Mouse (Mus musculus) liver, postnatal 0 days (tissue): ENCODE measurements at regions not wholly inside any gene's neighbourhood (a gene's known extent, or its start where the extent isn't known, plus 50 kb on each side); places are given as distances from the start of the nearest gene placed in this dataset.

Experiments used
- ATAC-seq: fragments of 200-750 bp; cut with Nextera tagmentation; 2 replicates; pipeline ENCODE4 v1.8.0; 2017; ENCODE audit warnings: mild to moderate bottlenecking, moderate library complexity
- DNase-seq: peaks from one replicate; pipeline ENCODE4 v3.0.0-alpha.2; 2016
- H3K27ac ChIP-seq: fragments of 300-500 bp; sonication (generic); 2 replicates; pipeline ENCODE4 v1.5.1; 2014; ENCODE audit warnings: antibody characterized with exemption, moderate library complexity, mild to moderate bottlenecking, low read depth
- H3K27me3 ChIP-seq: fragments of 300-500 bp; sonication (generic); 2 replicates; pipeline ENCODE4 v1.6.1; 2014; ENCODE audit warnings: low read length, control low read depth, mixed read lengths; ENCODE audit not compliant: insufficient read depth
- H3K36me3 ChIP-seq: fragments of 300-500 bp; sonication (generic); replicated peaks from 2 replicates; pipeline ENCODE4 v1.6.1; 2014; ENCODE audit warnings: mild to moderate bottlenecking, control low read depth, low read length, moderate library complexity, mixed read lengths; ENCODE audit not compliant: insufficient read depth
- H3K4me1 ChIP-seq: fragments of 300-500 bp; sonication (generic); 2 replicates; pipeline ENCODE4 v1.6.1; 2014; ENCODE audit warnings: antibody characterized with exemption, mild to moderate bottlenecking, control low read depth; ENCODE audit not compliant: insufficient read depth
- H3K4me2 ChIP-seq: fragments of 300-500 bp; sonication (generic); 2 replicates; pipeline ENCODE4 v1.6.1; 2014; ENCODE audit warnings: low read depth, mild to moderate bottlenecking, low read length, moderate library complexity, mixed read lengths
- H3K4me3 ChIP-seq: fragments of 300-500 bp; sonication (generic); 2 replicates; pipeline ENCODE4 v1.5.1; 2014; ENCODE audit warnings: low read depth, low read length
- H3K9ac ChIP-seq: fragments of 300-500 bp; sonication (generic); replicated peaks from 2 replicates; pipeline ENCODE4 v1.6.1; 2014; ENCODE audit warnings: mild to moderate bottlenecking, moderate library complexity
- H3K9me3 ChIP-seq: fragments of 300-500 bp; sonication (generic); 2 replicates; pipeline ENCODE4 v1.6.1; 2016; ENCODE audit warnings: mild to moderate bottlenecking, control low read depth, low read length, mixed read lengths
- CTCF ChIP-seq: sonication (generic); IDR thresholded peaks from 2 replicates; pipeline ENCODE4 v1.5.1; 2016; ENCODE audit warnings: antibody characterized with exemption, low read depth
- EP300 ChIP-seq: IDR thresholded peaks from 2 replicates; pipeline ENCODE4 v1.6.1; 2016; ENCODE audit warnings: antibody characterized with exemption, low read depth, mild to moderate bottlenecking
- WGBS: fragments of 180-500 bp; shearing (Covaris S2); extraction: QIAGEN DNeasy Blood & Tissue Kit; methylation state at CpG from one replicate; pipeline ENCODE4 v1.1.7; 2014; ENCODE audit not compliant: insufficient replicate concordance; 5-methylcytosine and 5-hydroxymethylcytosine counted together

DNA sequence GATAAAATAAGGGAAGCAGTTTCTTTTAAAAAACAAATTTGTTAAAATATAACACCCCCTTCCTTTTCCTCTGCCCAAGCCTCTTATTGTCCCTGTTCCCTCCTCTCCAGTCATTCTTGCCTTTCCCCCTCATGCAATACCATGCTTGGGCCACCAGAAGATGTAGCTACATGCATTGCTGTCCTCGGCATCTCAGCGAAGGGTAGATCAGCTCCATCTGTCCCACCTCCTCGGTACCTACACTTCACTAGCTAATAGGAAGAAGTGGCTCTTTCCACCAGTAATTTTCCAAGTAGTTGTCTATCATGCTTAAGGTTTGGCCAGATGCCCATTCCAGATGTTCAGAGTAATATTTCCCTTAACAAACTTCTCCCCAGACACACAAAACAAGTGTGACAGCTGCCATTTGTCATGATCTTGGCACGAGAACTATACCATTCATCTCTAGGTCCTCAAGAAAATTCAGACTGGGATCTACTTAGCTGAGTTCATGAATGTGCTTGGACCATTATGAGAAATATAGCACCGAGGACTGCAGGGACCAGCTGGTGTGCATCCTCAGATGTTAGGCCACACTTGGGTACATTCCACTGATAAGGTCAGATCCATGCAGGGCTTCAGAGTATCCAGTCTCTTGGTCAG, 198.7 kb upstream of the Tnp1 start:
- H3K27ac ChIP-seq = no peak overlapping the region
- WGBS = 76% methylated on average over 5 of the region's 5 CpGs
- ATAC-seq = no peak
- H3K4me1 ChIP-seq = no peaks in the 10 kb centered on the region
- H3K27me3 ChIP-seq = no peaks in the 10 kb centered on the region
- H3K9ac ChIP-seq = no peak overlapping the region
- no peak for TF ChIP-seq EP300
- no peak for TF ChIP-seq CTCF
- H3K4me2 ChIP-seq = no peak overlapping the region
- no peak for DNase-seq
- no peaks in the 10 kb centered on the region for H3K36me3 ChIP-seq
- no peak overlapping the region for H3K4me3 ChIP-seq
- H3K9me3 ChIP-seq = no peaks in the 10 kb centered on the region

DNA sequence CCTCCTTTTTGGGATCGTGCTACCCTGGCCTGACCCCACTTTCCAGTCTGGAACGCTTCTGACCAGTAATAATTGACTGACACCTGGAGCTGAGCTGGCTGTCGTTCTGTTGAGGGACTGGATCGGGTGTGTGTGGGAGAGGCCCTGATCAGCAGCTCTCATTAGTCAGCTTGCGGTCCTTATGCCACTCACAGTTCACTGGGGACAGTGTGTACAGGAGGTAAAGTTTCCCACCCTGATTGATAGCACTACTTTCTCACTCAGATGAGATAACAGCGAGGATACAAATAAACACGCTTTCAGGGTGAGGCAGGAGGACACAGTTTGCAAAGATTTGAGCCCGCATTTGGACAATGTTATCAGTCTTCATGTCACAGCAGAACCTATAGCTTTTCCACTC, 191.7 kb upstream of the Tnp1 start:
- Histone ChIP-seq H3K27ac (no peak overlapping the region), H3K9me3 (no peaks in the 10 kb centered on the region), H3K4me3 (no peak overlapping the region), H3K4me2 (no peak overlapping the region), H3K27me3 (no peaks in the 10 kb centered on the region), H3K4me1 (no peaks in the 10 kb centered on the region), H3K9ac (no peak overlapping the region), H3K36me3 (no peaks in the 10 kb centered on the region)
- no peak for DNase-seq
- TF ChIP-seq CTCF (no peak), EP300 (no peak)
- 56% methylated on average over 8 of the region's 8 CpGs for WGBS
- ATAC-seq = no peak

DNA sequence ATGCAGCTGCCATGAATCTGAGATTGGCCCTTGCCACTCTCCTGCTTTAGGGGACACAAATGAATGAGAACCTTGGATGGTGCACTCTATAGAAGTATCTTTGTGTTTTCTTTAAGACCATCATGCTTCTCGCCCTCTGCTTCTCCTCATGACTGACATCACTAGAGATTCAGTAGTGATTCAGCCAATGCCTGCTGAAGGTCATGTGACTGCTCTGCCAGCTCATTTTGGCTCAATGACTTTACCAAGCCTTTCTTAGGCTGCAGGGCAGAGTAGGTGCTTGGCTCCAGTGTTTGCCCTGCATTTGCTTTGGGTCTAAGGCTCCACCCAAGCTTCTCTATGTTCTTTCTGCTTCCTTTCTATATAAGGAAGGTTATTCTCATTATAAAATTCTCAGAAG, 190.1 kb upstream of the Tnp1 start:
- no peak for DNase-seq

DNA sequence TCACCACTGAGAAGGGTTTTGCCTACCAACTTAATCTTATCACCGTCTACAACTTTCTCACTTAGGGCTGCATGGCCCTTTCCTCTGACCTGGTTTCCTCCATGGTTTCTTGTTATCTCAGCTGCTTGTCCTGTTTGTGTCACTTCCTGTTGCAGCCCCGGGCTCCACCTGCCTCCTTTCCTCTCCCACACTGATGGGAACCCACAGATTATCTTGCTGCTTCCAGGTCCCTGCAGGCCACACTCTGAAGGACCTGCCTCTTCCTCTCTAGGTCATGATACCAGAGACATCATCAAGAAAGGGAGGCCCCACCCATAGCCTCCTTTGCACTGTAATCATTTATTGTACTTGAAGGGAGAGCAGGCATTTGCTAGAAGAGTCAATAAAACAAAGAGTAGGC, 184.4 kb upstream of the Tnp1 start:
- Histone ChIP-seq H3K27ac (no peak overlapping the region), H3K9ac (no peak overlapping the region), H3K36me3 (no peaks in the 10 kb centered on the region), H3K4me2 (no peak overlapping the region), H3K27me3 (no peaks in the 10 kb centered on the region), H3K4me3 (no peak overlapping the region), H3K4me1 (no peaks in the 10 kb centered on the region), H3K9me3 (no peaks in the 10 kb centered on the region)
- DNase-seq (no peak), ATAC-seq (no peak)
- TF ChIP-seq EP300 (no peak), CTCF (no peak)
- WGBS = 24% methylated on average over 2 of the region's 2 CpGs

More for the DNA sequence above, 190.1 kb upstream of the Tnp1 start:
- Histone ChIP-seq H3K4me2 (no peak overlapping the region), H3K27me3 (no peaks in the 10 kb centered on the region), H3K4me1 (no peaks in the 10 kb centered on the region), H3K4me3 (no peak overlapping the region), H3K27ac (no peak overlapping the region), H3K36me3 (no peaks in the 10 kb centered on the region), H3K9ac (no peak overlapping the region), H3K9me3 (no peaks in the 10 kb centered on the region)
- WGBS = 78% methylated on average over 1 of the region's 1 CpGs
- ATAC-seq = no peak
- TF ChIP-seq EP300 = no peak
- TF ChIP-seq CTCF = no peak

DNA sequence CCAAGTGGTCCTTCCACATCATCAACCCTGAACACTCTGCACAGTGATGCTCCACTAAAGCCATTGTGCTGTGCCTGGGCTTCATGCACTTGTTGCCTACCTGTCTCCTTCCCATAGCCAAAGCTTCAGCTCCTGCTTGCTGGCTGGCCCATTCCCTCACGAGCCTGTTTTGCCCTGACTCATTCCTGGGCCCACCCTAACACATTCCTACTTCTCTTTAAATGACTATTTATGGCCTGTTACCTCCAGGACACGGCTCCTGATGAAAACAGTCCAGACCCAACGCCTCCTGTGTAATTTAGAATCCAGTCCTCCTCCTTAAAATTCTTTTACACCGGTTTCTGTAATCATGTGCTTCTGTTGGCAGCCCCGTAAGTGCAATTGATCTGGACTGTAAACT, 175.1 kb upstream of the Tnp1 start:
- TF ChIP-seq CTCF = no peak
- no peak for TF ChIP-seq EP300
- H3K9ac ChIP-seq = no peak overlapping the region
- H3K4me3 ChIP-seq = no peak overlapping the region
- no peaks in the 10 kb centered on the region for H3K27me3 ChIP-seq
- no peaks in the 10 kb centered on the region for H3K36me3 ChIP-seq
- H3K4me1 ChIP-seq = no peaks in the 10 kb centered on the region
- ATAC-seq = no peak
- no peak overlapping the region for H3K4me2 ChIP-seq
- no peak for DNase-seq
- no peaks in the 10 kb centered on the region for H3K9me3 ChIP-seq
- 58% methylated on average over 5 of the region's 5 CpGs for WGBS
- no peak overlapping the region for H3K27ac ChIP-seq

DNA sequence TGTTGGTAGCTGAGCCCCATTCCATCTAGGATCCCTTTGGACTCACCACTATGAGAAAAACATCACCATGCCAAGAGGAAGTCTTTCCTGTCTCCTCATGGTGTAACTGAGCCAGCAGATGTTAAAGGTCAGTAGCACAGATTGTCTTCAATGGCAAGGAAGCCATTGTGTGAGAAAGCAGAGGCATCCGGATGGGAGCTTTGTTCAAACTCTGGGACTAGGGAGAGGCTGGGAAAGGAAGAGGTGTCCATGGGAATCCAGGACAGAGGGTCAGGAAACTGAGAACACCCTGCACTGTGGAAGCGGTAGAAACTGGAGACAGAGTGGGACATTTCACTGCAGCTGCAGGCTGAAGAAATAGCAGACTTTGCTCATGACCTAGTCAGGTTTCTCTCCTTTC, 173.1 kb upstream of the Tnp1 start:
- no peak for TF ChIP-seq EP300
- no peak for TF ChIP-seq CTCF
- WGBS = 68% methylated on average over 2 of the region's 2 CpGs
- DNase-seq = no peak
- H3K9me3 ChIP-seq = no peaks in the 10 kb centered on the region
- H3K4me3 ChIP-seq = no peak overlapping the region
- no peaks in the 10 kb centered on the region for H3K36me3 ChIP-seq
- H3K9ac ChIP-seq = no peak overlapping the region
- H3K27me3 ChIP-seq = no peaks in the 10 kb centered on the region
- no peak overlapping the region for H3K4me2 ChIP-seq
- peak; percentile 12; the same call in 1 of the 2 replicates for ATAC-seq
- H3K4me1 ChIP-seq = no peaks in the 10 kb centered on the region
- no peak overlapping the region for H3K27ac ChIP-seq

DNA sequence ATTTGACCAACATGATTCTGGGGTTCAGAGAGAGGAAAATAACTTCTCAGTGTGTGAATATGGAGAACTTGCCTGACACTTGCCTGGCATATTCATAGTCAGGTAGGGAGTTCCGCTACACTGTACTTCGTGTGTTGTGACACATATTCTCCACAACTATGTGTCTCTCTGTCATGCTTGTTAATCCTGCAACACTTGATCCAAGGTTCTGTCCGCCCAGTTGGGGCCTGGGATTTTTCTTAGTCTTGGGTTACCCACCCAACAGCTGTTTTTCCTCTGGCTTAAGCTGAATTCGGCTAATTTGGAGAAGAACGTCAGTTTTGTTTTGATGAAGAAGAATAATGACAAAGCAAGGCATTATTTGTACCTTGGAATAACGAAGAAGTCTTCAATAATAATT, 168.8 kb upstream of the Tnp1 start:
- Histone ChIP-seq H3K36me3 (no peaks in the 10 kb centered on the region), H3K9ac (no peak overlapping the region), H3K4me2 (no peak overlapping the region), H3K9me3 (no peaks in the 10 kb centered on the region), H3K27ac (no peak overlapping the region), H3K4me3 (no peak overlapping the region), H3K4me1 (no peaks in the 10 kb centered on the region), H3K27me3 (no peaks in the 10 kb centered on the region)
- TF ChIP-seq CTCF = no peak
- no peak for TF ChIP-seq EP300
- DNase-seq (no peak), ATAC-seq (no peak)
- WGBS = 81% methylated on average over 6 of the region's 6 CpGs
